Mouse (Mus musculus): ENCODE measurements at regions not wholly inside any gene's neighbourhood (a gene's known extent, or its start where the extent isn't known, plus 50 kb on each side); places are given as distances from the start of the nearest gene placed in this dataset.

GRCm38 (mm10) chr6:31221490-31221889 is 177.0 kb upstream of the Mkln1 start:
- DNase-seq: no peak

- DNase-seq: no peak
Observed at GRCm38 (mm10) chr6:31222024-31222579, 176.4 kb upstream of the Mkln1 start.

- DNase-seq: no peak
Observed at GRCm38 (mm10) chr6:31227406-31227805, 171.1 kb upstream of the Mkln1 start.

- no peak for DNase-seq
Observed at GRCm38 (mm10) chr6:31228061-31228460, 170.5 kb upstream of the Mkln1 start.

- no peak for DNase-seq
Observed at GRCm38 (mm10) chr6:31231821-31232220, 166.7 kb upstream of the Mkln1 start.

- DNase-seq: no peak
Observed at GRCm38 (mm10) chr6:31233252-31233993, 165.1 kb upstream of the Mkln1 start.

- DNase-seq: no peak
Observed at GRCm38 (mm10) chr6:31240051-31240450, 158.5 kb upstream of the Mkln1 start.

- no peak for DNase-seq
Observed at GRCm38 (mm10) chr6:31250526-31250925, 148.0 kb upstream of the Mkln1 start.

GRCm38 (mm10) chr6:31253251-31253935 is 145.1 kb upstream of the Mkln1 start:
- peak; percentile 54 to 58 for DNase-seq

GRCm38 (mm10) chr6:31260645-31261345 is 137.7 kb upstream of the Mkln1 start:
- peak in 1 of 2 experiments; percentile 46 for DNase-seq

- DNase-seq: peak; percentile 17 to 58
Observed at GRCm38 (mm10) chr6:31261797-31262540, 136.6 kb upstream of the Mkln1 start.

- no peak for DNase-seq
Observed at GRCm38 (mm10) chr6:31262651-31263050, 135.9 kb upstream of the Mkln1 start.

GRCm38 (mm10) chr6:31263821-31264220 is 134.7 kb upstream of the Mkln1 start:
- no peak for DNase-seq

- DNase-seq: no peak
Observed at GRCm38 (mm10) chr6:31266441-31267040, 132.0 kb upstream of the Mkln1 start.

- DNase-seq: no peak
Observed at GRCm38 (mm10) chr6:31268057-31268456, 130.5 kb upstream of the Mkln1 start.

- no peak for DNase-seq
Observed at GRCm38 (mm10) chr6:31273816-31274215, 124.7 kb upstream of the Mkln1 start.

- no peak for DNase-seq
Observed at GRCm38 (mm10) chr6:31274236-31274635, 124.3 kb upstream of the Mkln1 start.

GRCm38 (mm10) chr6:31277792-31278191 is 120.7 kb upstream of the Mkln1 start:
- DNase-seq: no peak

GRCm38 (mm10) chr6:31283973-31284372 is 114.6 kb upstream of the Mkln1 start:
- no peak for DNase-seq

GRCm38 (mm10) chr6:31284390-31284789 is 114.1 kb upstream of the Mkln1 start:
- DNase-seq: no peak

GRCm38 (mm10) chr6:31285064-31285463 is 113.5 kb upstream of the Mkln1 start:
- no peak for DNase-seq

All from kidney, postnatal 25 days (tissue).